Mouse (Mus musculus) forelimb bud, embryonic 11.5 days (tissue): ENCODE data around the gene Helq.

ENCODE experiments used
- DNase-seq: peaks from one replicate; pipeline ENCODE4 v3.0.0-alpha.2; 2012; ENCODE audit warnings: low read depth, low spot score

Helq gene

DNA sequence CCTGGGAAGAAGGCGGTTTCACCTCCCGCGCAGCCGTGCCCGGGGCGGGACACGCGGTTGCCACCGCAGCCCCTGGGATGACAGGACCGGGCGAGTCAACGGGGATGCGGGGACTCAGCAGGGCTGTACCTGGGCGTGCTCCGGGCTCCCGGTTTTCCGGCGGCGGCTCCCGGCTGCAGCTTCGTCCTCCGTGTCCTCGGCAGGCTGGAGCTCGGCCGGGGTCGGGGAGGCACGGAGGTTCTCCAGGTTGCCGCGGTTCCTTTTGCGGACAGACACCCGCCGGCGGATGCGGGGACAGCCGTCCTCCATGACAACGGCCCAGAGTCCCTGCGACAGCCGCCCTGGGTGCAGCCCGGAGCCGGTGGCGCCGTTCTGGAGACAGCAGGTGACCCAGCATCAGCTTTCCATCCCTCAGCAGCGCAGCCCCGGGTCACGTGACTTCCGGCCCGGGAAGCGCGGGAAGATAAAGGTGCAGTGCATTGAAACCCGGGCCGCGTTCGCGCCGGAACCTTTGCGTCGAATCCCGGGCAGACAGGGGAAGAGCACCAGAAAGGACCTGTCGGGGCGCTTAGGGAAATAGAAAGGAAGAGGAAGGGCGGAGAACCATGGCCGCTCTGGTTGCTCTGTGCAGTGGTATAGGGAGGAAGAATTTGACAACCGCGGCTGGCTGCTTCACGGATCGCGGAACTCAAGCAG is at the start of gene Helq, which contains the start of gene Mrps18c:
Gene Helq, minus strand, starts transcription at position 434 of the 696 bp plus-strand sequence.
Gene Mrps18c, plus strand, starts transcription at position 463 of the 696 bp plus-strand sequence.
- peak; percentile 93 for DNase-seq

- no peak for DNase-seq
Observed at GRCm38 (mm10) chr5:100847143-100847542, 48.7 kb upstream of the Helq start.

DNA sequence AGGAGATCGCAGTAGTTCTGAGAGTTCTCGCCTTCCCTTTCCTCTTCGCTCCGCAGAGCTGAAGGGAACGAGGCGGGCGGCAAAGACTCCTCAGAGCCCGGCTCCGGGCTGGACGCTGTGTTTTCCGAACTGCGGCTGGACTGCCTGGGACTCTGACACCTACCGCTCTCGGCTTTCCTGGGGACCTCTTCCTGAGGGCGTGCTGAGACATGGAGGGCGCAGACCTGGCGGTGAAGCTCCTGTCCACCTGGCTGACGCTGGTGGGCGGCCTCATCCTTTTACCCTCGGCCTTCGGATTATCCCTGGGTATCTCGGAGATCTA is 48.2 kb upstream of the Helq start:
- DNase-seq: no peak

- peak; percentile 38 for DNase-seq
Observed at GRCm38 (mm10) chr5:100845848-100846598, 47.6 kb upstream of the Helq start.

DNA sequence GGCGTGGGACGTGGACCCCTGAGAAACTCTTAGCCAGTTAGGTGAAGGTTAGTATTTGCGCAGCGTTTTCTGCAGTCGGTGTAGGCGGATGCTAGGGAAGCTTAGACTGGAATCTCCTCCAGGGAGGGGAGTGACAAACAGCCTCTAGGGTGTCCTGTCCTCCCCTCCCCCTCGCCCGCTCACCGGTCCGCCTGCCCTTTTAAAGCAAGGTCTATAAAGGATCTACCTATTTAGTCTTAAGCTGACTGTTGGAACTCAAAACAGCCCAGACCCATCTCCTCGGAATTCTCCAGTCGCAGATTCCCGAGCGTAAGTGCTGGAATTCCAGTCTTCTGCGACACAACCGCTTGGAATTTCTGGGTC is 47.1 kb upstream of the Helq start, which contains the start of gene Gpat3:
Gene Gpat3, plus strand, starts transcription at position 229 of the 363 bp plus-strand sequence.
- no peak for DNase-seq

- DNase-seq: no peak
Observed at GRCm38 (mm10) chr5:100844485-100844884, 46.1 kb upstream of the Helq start.

- no peak for DNase-seq
Observed at GRCm38 (mm10) chr5:100837907-100838306, 39.5 kb upstream of the Helq start.

DNA sequence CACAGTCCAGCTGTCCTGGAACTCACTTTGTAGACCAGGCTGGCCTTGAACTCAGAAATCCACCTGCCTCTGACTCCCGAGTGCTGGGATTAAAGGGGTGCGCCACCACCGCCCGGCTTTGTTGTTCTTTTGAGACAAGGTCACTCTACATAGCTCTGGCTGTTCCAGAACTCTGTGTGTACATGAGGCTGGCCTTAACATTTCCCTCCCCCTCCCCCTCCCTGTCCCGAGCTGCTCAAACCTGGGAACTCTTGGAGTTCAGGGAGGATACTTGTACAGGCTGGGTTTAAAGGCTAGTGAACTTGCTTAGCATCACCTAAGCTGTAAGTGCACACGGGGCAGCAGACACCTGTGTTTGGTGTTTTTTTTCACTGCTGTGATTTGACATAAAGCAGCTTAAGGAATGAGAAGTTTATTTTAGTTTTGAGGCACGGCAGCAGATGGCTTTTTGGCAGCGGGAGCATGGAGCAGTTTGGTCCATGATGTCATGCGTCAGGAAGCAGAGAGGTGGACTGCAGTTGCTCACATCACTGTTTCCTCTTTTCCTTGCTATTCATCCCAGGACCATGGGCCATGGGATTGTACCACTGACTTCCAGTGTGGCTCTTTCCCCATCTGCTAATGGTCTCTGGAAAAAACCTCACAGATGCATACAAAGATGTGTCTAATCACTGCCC is 37.6 kb upstream of the Helq start:
- DNase-seq: no peak

DNA sequence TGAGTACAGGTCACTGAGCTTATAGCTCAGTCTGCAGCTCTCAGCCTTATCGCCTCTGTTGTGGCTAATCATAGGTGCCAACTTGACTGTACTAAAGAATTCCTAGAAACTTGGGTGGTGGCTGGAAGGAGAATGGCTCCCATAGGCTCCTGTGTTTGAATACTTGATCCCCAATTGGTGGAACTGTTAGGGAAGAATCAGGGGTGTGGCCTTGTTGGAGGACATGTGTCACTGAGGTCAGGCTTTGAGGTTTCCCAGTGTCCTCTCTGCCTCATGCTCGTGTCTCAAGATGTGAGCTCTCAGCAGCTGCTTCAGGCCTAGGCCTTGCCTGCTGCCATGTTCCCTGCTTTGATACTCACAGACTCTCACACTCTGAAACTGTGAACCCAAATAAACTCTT is 35.4 kb upstream of the Helq start:
- DNase-seq: no peak

GRCm38 (mm10) chr5:100832680-100833079 is 34.3 kb upstream of the Helq start:
- DNase-seq: no peak

DNA sequence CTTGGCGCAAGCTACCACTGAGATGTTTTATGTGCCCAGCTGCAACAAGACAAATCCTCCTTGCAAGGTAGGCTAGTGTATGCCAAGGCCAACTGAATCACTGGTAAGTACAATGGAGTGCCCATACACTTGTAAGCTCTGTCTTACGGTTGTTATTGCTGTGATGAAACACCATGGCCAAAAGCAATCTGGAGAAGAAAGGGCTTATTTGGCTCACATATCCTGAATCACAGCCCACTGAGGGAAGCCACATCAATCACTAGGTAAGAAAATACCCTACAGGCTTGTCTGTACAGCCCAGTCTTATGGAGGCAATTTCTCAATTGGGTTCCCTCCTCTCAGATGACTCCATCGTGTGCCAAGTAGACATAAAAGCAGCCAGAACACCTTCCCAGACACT is 30.3 kb upstream of the Helq start:
- no peak for DNase-seq

DNA sequence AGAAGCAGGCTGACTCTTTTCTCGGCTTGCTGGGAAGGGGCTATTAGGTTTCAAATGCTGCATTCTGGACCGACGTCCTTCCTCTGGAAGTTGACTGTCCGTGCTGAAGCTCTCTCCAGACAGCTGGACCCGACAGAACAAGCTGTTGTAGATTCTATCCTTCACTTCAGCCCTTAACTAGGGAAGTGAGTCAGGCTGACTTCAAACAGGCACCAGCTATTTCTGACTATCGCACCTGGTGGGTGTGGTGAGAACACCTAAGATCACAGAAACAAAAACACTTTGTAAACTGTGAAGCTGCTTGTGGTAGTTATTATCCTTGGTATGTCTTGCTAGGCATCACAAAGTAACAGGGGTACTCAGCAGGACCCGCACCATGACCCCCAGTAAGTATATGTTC is 28.1 kb upstream of the Helq start:
- no peak for DNase-seq

DNA sequence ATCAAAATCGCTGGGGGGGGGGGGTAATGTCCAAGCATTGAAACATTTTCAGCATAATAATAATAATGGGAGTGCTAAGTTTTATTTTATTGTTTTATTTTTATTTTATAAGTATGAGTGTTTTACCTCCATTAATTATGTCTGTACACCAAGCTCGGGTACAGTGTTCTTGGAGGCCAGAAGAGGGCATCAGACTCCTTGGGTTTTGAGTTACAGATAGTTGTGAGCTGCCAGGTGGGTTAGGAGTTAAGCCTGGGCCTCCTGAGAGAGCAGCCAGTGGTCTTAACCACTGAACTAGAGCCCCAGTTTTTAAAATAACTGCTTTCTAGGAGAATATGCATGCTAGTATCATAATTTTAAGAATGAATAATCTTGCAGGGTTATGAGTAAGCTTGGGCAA is 27.6 kb upstream of the Helq start:
- DNase-seq: peak; percentile 32

DNA sequence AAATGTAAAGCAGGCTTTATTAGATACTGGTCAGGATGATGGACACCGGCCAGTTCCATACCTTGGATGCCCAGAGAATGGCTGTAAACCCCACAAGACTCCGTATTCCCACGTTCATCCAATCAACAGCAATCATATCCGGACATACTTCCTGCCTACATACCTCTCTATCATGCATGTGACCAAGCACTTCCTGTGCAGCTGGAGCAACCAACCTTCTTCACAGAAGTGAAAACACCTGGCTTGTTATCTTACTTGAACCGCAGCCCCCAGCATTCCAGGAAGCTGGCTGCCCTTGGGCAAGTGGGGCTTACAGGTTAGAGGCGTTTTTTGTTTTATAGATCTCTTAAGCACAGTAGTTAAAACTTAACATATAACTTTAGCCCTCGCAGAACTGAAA is 24.4 kb upstream of the Helq start:
- no peak for DNase-seq

GRCm38 (mm10) chr5:100821375-100821774 is 23.0 kb upstream of the Helq start:
- no peak for DNase-seq

DNA sequence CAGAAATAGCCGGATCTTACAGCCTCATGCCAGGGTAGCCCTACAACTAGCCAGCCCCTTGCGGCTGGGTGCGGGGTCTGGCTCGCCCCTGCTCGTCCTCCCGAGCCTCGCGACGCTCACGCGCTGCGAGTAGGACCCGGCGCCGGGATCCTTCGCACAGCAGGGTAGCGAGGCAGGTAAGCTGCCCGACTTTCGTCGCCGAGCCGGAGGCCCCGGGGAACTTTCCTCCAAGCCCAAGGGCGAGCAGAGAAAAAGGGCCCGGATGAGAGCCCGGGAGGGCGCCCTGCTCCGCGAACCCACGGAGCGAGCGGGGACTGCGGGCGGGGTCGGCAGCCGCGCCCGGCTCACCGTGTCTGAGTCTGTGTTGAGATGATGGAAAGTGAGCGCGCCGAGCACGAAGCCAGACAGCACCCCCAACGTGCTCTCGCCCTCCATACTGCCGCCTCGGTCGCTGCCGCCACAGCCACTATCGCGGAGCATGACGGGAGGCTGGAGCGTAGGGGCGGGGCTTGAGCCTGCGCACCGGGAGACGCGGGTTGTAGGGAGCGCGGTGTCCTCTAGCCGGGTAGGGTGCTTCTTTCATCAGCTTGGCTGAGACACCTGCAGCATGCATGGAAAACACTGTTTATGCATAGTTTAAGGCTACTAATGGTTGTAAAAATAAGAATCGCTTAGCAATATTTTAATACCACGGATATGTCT is 22.2 kb upstream of the Helq start, which contains the start of gene Abraxas1:
Gene Abraxas1, minus strand, starts transcription at position 483 of the 702 bp plus-strand sequence.
- DNase-seq: peak; percentile 67

GRCm38 (mm10) chr5:100819568-100820480 is 21.4 kb upstream of the Helq start:
- DNase-seq: no peak

- DNase-seq: no peak
Observed at GRCm38 (mm10) chr5:100818341-100818740, 19.9 kb upstream of the Helq start.

DNA sequence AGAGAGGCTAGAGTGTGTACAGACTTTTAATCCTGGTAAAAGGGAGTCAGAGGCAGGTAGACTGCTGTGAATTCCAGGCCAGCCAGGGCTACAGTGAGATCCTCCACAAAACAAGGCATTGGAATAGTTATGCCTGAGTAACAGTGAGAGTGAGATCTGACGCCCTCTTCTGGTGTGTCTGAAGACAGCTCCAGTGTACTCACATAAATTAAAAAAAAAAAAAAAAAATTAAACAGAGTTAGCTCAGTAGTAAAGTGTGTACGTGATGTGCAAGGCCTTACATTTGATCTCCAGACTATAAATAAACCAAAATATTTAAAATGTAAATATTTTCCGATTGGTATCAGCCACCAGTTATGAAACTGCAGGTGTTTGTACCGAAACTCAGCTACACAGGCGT is 4.3 kb downstream of the Helq start:
- DNase-seq: no peak

GRCm38 (mm10) chr5:100792261-100792660 is 6.1 kb downstream of the Helq start:
- DNase-seq: no peak

DNA sequence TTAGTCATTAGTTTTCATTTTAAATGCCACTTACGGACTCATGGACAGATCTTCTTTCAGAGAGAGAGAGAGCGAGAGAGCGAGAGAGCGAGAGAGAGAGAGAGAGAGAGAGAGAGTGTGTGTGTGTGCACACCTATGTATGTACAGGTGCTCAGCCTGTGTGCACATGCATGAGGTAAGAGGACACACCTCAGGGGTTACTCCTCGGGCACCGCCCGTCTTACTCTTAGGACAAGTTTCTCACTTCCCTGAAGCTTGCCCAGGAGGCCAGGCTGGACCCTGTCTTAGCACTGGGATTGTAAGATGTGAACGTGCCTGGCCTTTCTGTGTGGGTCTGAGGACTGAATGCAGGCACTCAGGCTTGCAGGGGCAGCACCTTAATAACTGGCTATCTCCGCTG is 10.9 kb downstream of the Helq start:
- DNase-seq: no peak
